Mouse (Mus musculus): ENCODE results near the gene Agl. TPM values are rescaled to one million over a fixed set of nuclear protein-coding genes. Genes with fewer than 3 reads are reported as not detected.

Gene Agl
- 16.4 and 17.2 TPM in 2 replicates for polyA plus RNA-seq (2012; rRNA removed; ENCODE audit: low replicate concordance)

GRCm38 (mm10) chr3:116807811-116808506 is at the start of gene Agl:
TSS of gene Agl (minus strand) at chr3:116808166.

GRCm38 (mm10) chr3:116712436-116712881 is 95.5 kb downstream of the Agl start, which contains the start of gene Slc35a3:
TSS of gene Slc35a3 (minus strand) at chr3:116712831.

Other genes with a start within 250 kb of the Agl start
- gene Lrrc39, start 245.2 kb downstream of the Agl start, polyA plus RNA-seq (2012; rRNA removed; ENCODE audit: low replicate concordance): 3.6 and 13.5 TPM in 2 replicates
- gene Sass6, start 213.2 kb downstream of the Agl start, polyA plus RNA-seq (2012; rRNA removed; ENCODE audit: low replicate concordance): 1.3 and 3.1 TPM in 2 replicates
- gene Trmt13, start 193.6 kb downstream of the Agl start, polyA plus RNA-seq (2012; rRNA removed; ENCODE audit: low replicate concordance): 4.2 and 7.9 TPM in 2 replicates
- gene Mfsd14a, start 145.5 kb downstream of the Agl start, polyA plus RNA-seq (2012; rRNA removed; ENCODE audit: low replicate concordance): 29.0 and 33.6 TPM in 2 replicates
- not detected in 2 replicates for gene Gm43191, start 126.9 kb downstream of the Agl start, polyA plus RNA-seq (2012; rRNA removed; ENCODE audit: low replicate concordance)
- gene Slc35a3, start 95.3 kb downstream of the Agl start, polyA plus RNA-seq (2012; rRNA removed; ENCODE audit: low replicate concordance): 8.8 and 10.4 TPM in 2 replicates
- gene Frrs1, start 51.3 kb upstream of the Agl start, polyA plus RNA-seq (2012; rRNA removed; ENCODE audit: low replicate concordance): 14.9 and 30.8 TPM in 2 replicates
- not detected in 2 replicates for gene 4930455H04Rik, start 160.1 kb upstream of the Agl start, polyA plus RNA-seq (2012; rRNA removed; ENCODE audit: low replicate concordance)
- gene Palmd, start 160.8 kb upstream of the Agl start, polyA plus RNA-seq (2012; rRNA removed; ENCODE audit: low replicate concordance): 10.8 and 48.4 TPM in 2 replicates

Data from subcutaneous adipose tissue, adult 2 months (tissue).